Mouse (Mus musculus): ENCODE measurements around the gene Tubgcp6. TPM values are rescaled to one million over a fixed set of nuclear protein-coding genes. Genes with fewer than 3 reads are reported as not detected.

The Tubgcp6 gene
- polyA plus RNA-seq, 1 experiment from 2014 or later: 20.6 TPM

- H3K9me3 ChIP-seq: no peaks in the 10 kb centered on the region
- H3K4me2 ChIP-seq (replicated peaks): no peak overlapping the region
- no peaks in the 10 kb centered on the region for H3K27me3 ChIP-seq (replicated peaks)
- H3K4me3 ChIP-seq: no peak overlapping the region
- no peak for ATAC-seq (ENCODE audit: low FRiP score, low read depth)
- peaks cover 57% of the 10 kb centered on the region for H3K36me3 ChIP-seq
- H3K27ac ChIP-seq: no peak overlapping the region
- H3K9ac ChIP-seq: no peak overlapping the region
- H3K4me1 ChIP-seq: peaks cover 22% of the 10 kb centered on the region
- 83% methylated on average over 5 of the region's 5 CpGs for WGBS
Measured at GRCm38 (mm10) chr15:89092181-89092580, 30.7 kb downstream of the Tubgcp6 start.

GRCm38 (mm10) chr15:89090662-89091061 lies 32.2 kb downstream of the Tubgcp6 start:
- Histone ChIP-seq H3K27ac (no peak overlapping the region), H3K9me3 (no peaks in the 10 kb centered on the region), H3K4me2 (replicated peaks) (peak overlapping the region; percentile 99; the same call in 1 of the 2 replicates), H3K36me3 (peaks cover 57% of the 10 kb centered on the region), H3K27me3 (replicated peaks) (no peaks in the 10 kb centered on the region), H3K4me1 (peaks cover 22% of the 10 kb centered on the region), H3K9ac (no peak overlapping the region), H3K4me3 (no peak overlapping the region)
- WGBS: 78% methylated on average over 4 of the region's 4 CpGs
- ATAC-seq (ENCODE audit: low FRiP score, low read depth): no peak

- ATAC-seq (ENCODE audit: low FRiP score, low read depth): peak; percentile 54
- Histone ChIP-seq H3K4me1 (peaks cover 22% of the 10 kb centered on the region), H3K27me3 (replicated peaks) (no peaks in the 10 kb centered on the region), H3K4me3 (peak overlapping the region; percentile 100), H3K27ac (peak overlapping the region; percentile 59), H3K9me3 (no peaks in the 10 kb centered on the region), H3K9ac (peak overlapping the region; percentile 96), H3K4me2 (replicated peaks) (peak overlapping the region; percentile 99), H3K36me3 (peaks cover 57% of the 10 kb centered on the region)
- 4% methylated on average over 64 of the region's 68 CpGs for WGBS
Measured at GRCm38 (mm10) chr15:89089248-89090051, 33.5 kb downstream of the Tubgcp6 start.

GRCm38 (mm10) chr15:89088607-89089247 lies 34.2 kb downstream of the Tubgcp6 start, which contains the start of gene Selenoo:
TSS of gene Selenoo (plus strand) at chr15:89089084.
- Histone ChIP-seq H3K27ac (peak within 1 kb of the TSS; percentile 59), H3K9me3 (no peaks in the 10 kb centered on the region), H3K4me2 (replicated peaks) (peak within 1 kb of the TSS; percentile 99), H3K36me3 (peaks cover 57% of the 10 kb centered on the region), H3K4me3 (peak within 1 kb of the TSS; percentile 100), H3K27me3 (replicated peaks) (no peaks in the 10 kb centered on the region), H3K4me1 (peaks cover 22% of the 10 kb centered on the region), H3K9ac (peak within 1 kb of the TSS; percentile 96)
- 2% methylated on average over 38 of the region's 38 CpGs for WGBS
- ATAC-seq (ENCODE audit: low FRiP score, low read depth): peak; percentile 95

- Histone ChIP-seq H3K27me3 (replicated peaks) (no peaks in the 10 kb centered on the region), H3K4me2 (replicated peaks) (no peak overlapping the region), H3K36me3 (peaks cover 67% of the 10 kb centered on the region), H3K4me1 (peaks cover 12% of the 10 kb centered on the region), H3K9ac (no peak overlapping the region), H3K4me3 (no peak overlapping the region), H3K9me3 (no peaks in the 10 kb centered on the region), H3K27ac (no peak overlapping the region)
- no peak for ATAC-seq (ENCODE audit: low FRiP score, low read depth)
- 96% methylated on average over 2 of the region's 2 CpGs for WGBS
Measured at GRCm38 (mm10) chr15:89084826-89085225, 38.1 kb downstream of the Tubgcp6 start.

- no peaks in the 10 kb centered on the region for H3K9me3 ChIP-seq
- H3K36me3 ChIP-seq: peaks cover 67% of the 10 kb centered on the region
- H3K4me2 ChIP-seq (replicated peaks): no peak overlapping the region
- no peak overlapping the region for H3K27ac ChIP-seq
- H3K27me3 ChIP-seq (replicated peaks): no peaks in the 10 kb centered on the region
- peaks cover 8% of the 10 kb centered on the region for H3K4me1 ChIP-seq
- ATAC-seq (ENCODE audit: low FRiP score, low read depth): no peak
- WGBS: 85% methylated on average over 1 of the region's 1 CpGs
- no peak overlapping the region for H3K4me3 ChIP-seq
- H3K9ac ChIP-seq: no peak overlapping the region
Measured at GRCm38 (mm10) chr15:89083906-89084305, 39.0 kb downstream of the Tubgcp6 start.

GRCm38 (mm10) chr15:89078208-89078836 lies 44.6 kb downstream of the Tubgcp6 start:
- Histone ChIP-seq H3K4me2 (replicated peaks) (0 out of 2 replicates have a peak overlapping the region, but pooled peaks have one; percentile 88), H3K4me1 (peaks cover 36% of the 10 kb centered on the region), H3K36me3 (peaks cover 27% of the 10 kb centered on the region), H3K9me3 (no peaks in the 10 kb centered on the region), H3K27ac (no peak overlapping the region), H3K4me3 (no peak overlapping the region), H3K9ac (no peak overlapping the region; the same call in 1 of the 2 replicates), H3K27me3 (replicated peaks) (no peaks in the 10 kb centered on the region)
- no peak for ATAC-seq (ENCODE audit: low FRiP score, low read depth)
- WGBS: 77% methylated on average over 9 of the region's 9 CpGs

GRCm38 (mm10) chr15:89076156-89076731 lies 46.7 kb downstream of the Tubgcp6 start:
- Histone ChIP-seq H3K9ac (peak overlapping the region; percentile 97), H3K27ac (peak overlapping the region; percentile 64; the same call in 1 of the 2 replicates), H3K4me3 (peak overlapping the region; percentile 87), H3K27me3 (replicated peaks) (no peaks in the 10 kb centered on the region), H3K4me1 (peaks cover 36% of the 10 kb centered on the region), H3K4me2 (replicated peaks) (peak overlapping the region; percentile 88), H3K36me3 (peaks cover 8% of the 10 kb centered on the region; the same call in 1 of the 2 replicates), H3K9me3 (no peaks in the 10 kb centered on the region)
- ATAC-seq (ENCODE audit: low FRiP score, low read depth): peak; percentile 77
- WGBS: 1% methylated on average over 34 of the region's 39 CpGs

- Histone ChIP-seq H3K4me3 (peak overlapping the region; percentile 87), H3K27ac (peak overlapping the region; percentile 64; the same call in 1 of the 2 replicates), H3K36me3 (peaks cover 1% of the 10 kb centered on the region; the same call in 1 of the 2 replicates), H3K9me3 (no peaks in the 10 kb centered on the region), H3K4me2 (replicated peaks) (peak overlapping the region; percentile 88), H3K27me3 (replicated peaks) (0 out of 2 replicates have a peak, but pooled peaks cover 4% of the 10 kb centered on the region), H3K4me1 (peaks cover 36% of the 10 kb centered on the region), H3K9ac (peak overlapping the region; percentile 97)
- peak; percentile 92 for ATAC-seq (ENCODE audit: low FRiP score, low read depth)
- under 1% methylated on average over 52 of the region's 59 CpGs for WGBS
Measured at GRCm38 (mm10) chr15:89075478-89076147, 47.3 kb downstream of the Tubgcp6 start.

GRCm38 (mm10) chr15:89074613-89075477 lies 48.1 kb downstream of the Tubgcp6 start, which contains the start of gene Trabd:
TSS of gene Trabd (plus strand) at chr15:89075124.
- peak within 1 kb of the TSS; percentile 64; the same call in 1 of the 2 replicates for H3K27ac ChIP-seq
- H3K4me1 ChIP-seq: peaks cover 36% of the 10 kb centered on the region
- H3K4me2 ChIP-seq (replicated peaks): peak within 1 kb of the TSS; percentile 88
- no peaks in the 10 kb centered on the region for H3K9me3 ChIP-seq
- no peaks in the 10 kb centered on the region for H3K36me3 ChIP-seq
- peaks cover 7% of the 10 kb centered on the region for H3K27me3 ChIP-seq (replicated peaks)
- H3K4me3 ChIP-seq: peak within 1 kb of the TSS; percentile 87
- ATAC-seq (ENCODE audit: low FRiP score, low read depth): no peak
- peak within 1 kb of the TSS; percentile 97 for H3K9ac ChIP-seq
- 30% methylated on average over 11 of the region's 11 CpGs for WGBS

Data from neural tube, embryonic 12.5 days (tissue).